Mouse (Mus musculus) hindbrain, embryonic 12.5 days (tissue): ENCODE results near the gene Gpr18. TPM values are rescaled to one million over a fixed set of nuclear protein-coding genes. Genes with fewer than 3 reads are reported as not detected.
A peak's percentile ranks its signal among the peaks of the same experiment; 100 is the strongest.

Experiments used
- ATAC-seq: fragments of 200-750 bp; cut with Nextera tagmentation; 2 replicates; pipeline ENCODE4 v1.8.0; 2017; ENCODE audit warnings: moderate TSS enrichment; ENCODE audit not compliant: low FRiP score
- H3K27ac ChIP-seq: fragments of 300-500 bp; sonication (generic); 2 replicates; pipeline ENCODE4 v1.5.1; 2016; ENCODE audit warnings: mild to moderate bottlenecking
- H3K27me3 ChIP-seq: fragments of 300-500 bp; sonication (generic); 2 replicates; pipeline ENCODE4 v1.6.1; 2016; ENCODE audit warnings: mild to moderate bottlenecking
- H3K36me3 ChIP-seq: fragments of 300-500 bp; sonication (generic); 2 replicates; pipeline ENCODE4 v1.6.1; 2016; ENCODE audit warnings: mild to moderate bottlenecking
- H3K4me1 ChIP-seq: fragments of 300-500 bp; sonication (generic); 2 replicates; pipeline ENCODE4 v1.6.1; 2016
- H3K4me2 ChIP-seq: fragments of 300-500 bp; sonication (generic); replicated peaks from 2 replicates; pipeline ENCODE4 v1.6.1; 2016; ENCODE audit warnings: mild to moderate bottlenecking
- H3K4me3 ChIP-seq: fragments of 300-500 bp; sonication (generic); 2 replicates; pipeline ENCODE4 v1.5.1; 2016; ENCODE audit warnings: mild to moderate bottlenecking
- H3K9ac ChIP-seq: fragments of 300-500 bp; sonication (generic); 2 replicates; pipeline ENCODE4 v1.6.1; 2016; ENCODE audit warnings: mild to moderate bottlenecking, moderate library complexity
- H3K9me3 ChIP-seq: fragments of 300-500 bp; sonication (generic); replicated peaks from 2 replicates; pipeline ENCODE4 v1.6.1; 2016; ENCODE audit warnings: mild to moderate bottlenecking
- whole genome bisulfite sequencing: fragments of 180-500 bp; shearing (Covaris S2); methylation state at CpG from one replicate; pipeline ENCODE4 v1.1.7; 2016; 5-methylcytosine and 5-hydroxymethylcytosine counted together
- polyA plus RNA-seq: library from polyadenylated mRNA; unstranded; fragments of >200 nt; fragmentation: Nextera tagmentation; extraction: Ambion mirVana; gene quantifications from 2 replicates; pipeline ENCODE4 v1.2.1, GENCODE M21; 2016

Gpr18 gene
- polyA plus RNA-seq, 1 experiment from 2014 or later: not detected

DNA sequence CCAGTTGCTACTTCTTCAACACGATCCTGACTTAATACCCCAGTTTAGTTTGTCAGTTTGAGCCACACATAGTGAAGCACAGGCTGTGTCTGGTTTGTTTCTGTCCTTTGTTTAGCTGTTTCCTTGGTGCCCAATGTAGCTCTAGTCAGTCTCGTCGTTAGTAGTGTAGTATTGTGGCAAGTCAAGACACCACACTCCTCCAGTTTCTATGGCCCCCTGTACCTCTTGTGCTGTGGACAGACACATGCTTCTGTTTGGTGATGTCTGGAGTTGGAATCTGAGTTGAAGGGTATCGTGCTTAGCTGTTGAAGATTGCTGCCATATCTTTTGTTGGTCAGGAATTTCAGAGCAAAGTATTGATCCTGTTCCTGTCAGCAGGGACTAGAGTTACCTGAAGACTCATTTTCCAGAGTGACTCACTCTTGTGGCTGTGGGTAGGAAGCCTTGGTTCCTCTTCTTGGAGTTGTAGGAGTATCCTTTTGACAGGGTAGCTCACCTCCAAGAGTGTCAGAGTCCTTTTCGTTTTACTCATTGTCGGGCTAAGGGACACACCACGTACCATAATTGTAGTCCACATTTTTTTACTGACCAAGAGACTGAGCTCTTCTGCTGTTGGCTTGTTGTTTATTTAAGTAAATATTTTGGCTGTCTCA, 15.3 kb upstream of the Gpr18 start:
- no peak overlapping the region for H3K9ac ChIP-seq
- 89% methylated on average over 7 of the region's 7 CpGs for WGBS
- peaks cover 12% of the 10 kb centered on the region for H3K36me3 ChIP-seq
- ATAC-seq: no peak
- H3K4me1 ChIP-seq: peaks cover 5% of the 10 kb centered on the region; the same call in 1 of the 2 replicates
- H3K4me3 ChIP-seq: no peak overlapping the region
- no peak overlapping the region for H3K27ac ChIP-seq
- H3K27me3 ChIP-seq: no peaks in the 10 kb centered on the region
- no peak overlapping the region for H3K4me2 ChIP-seq
- H3K9me3 ChIP-seq: peaks cover 9% of the 10 kb centered on the region; the same call in 1 of the 2 replicates

DNA sequence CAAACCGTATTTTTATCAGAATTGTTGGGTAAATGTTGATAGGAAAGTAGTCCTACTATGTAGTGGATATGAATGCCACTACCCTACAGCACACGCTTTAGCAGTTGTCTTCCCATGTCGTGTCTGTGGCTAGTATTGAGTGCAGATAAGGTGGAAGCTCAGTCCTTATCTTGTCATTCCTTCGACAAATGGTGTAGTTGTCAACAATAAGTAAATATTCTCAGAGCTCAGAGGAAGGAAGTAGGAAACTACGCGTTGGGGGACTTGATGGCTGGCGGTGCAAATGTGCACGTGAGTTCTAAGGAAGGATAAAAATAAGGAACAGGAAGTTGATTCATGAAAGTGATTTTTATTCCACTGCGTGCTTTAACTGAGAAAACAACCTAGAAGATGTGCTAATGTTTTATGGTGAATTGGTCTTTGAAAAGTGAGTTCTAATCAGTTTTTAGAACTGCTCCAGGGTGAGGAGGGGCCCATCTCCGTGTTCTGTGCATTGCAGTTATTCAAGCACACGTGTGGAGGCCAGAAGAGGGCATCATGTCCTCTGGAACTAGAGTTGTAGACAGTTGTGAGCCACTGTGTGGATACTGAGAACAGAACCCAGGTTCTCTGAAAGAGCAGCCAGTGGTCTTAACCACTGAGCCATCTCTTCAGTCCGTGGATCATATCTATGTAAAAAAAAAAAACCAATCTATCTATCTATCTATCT, 13.8 kb upstream of the Gpr18 start:
- ATAC-seq: no peak
- Histone ChIP-seq H3K9me3 (no peaks in the 10 kb centered on the region), H3K27ac (no peak overlapping the region), H3K9ac (no peak overlapping the region), H3K4me3 (no peak overlapping the region), H3K27me3 (no peaks in the 10 kb centered on the region), H3K4me2 (no peak overlapping the region), H3K4me1 (peaks cover 5% of the 10 kb centered on the region; the same call in 1 of the 2 replicates), H3K36me3 (peaks cover 8% of the 10 kb centered on the region)
- 90% methylated on average over 12 of the region's 12 CpGs for WGBS

DNA sequence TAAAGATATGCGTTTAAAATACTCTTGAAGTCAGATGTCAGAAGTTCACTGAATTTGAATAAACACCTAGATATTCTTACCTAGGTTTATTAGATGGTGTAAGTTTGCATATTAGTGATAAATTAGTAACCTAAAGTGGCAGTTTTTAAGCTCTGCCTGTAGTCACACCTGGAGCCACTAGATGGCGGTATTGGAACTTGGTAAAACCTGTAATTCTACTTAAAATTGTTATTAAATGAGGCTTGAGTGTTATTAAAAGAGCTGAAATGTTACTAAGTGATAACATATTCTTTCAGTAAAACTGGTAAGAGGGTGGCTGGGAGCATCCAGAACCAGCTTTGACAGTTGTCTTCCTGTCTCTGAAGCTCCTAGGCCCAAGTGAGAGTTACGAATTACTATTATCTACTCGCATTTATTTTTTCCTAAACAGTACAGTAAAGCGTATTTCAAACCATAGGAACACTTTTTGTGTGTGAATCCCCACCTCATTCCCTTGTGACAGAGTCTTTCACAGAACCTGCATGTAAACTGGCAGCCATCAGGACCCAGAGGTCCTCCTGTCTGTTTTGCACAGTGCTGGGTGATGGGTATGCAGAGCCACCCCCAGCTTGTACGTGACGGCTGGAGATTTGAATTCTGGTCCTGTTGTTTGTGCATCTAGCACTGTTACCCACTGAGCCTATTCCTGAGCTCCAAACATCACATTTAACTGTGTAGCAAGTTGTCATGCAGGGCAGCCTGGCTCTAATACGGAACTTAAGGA, 13.0 kb upstream of the Gpr18 start:
- Histone ChIP-seq H3K27ac (no peak overlapping the region), H3K27me3 (no peaks in the 10 kb centered on the region), H3K4me1 (peaks cover 5% of the 10 kb centered on the region; the same call in 1 of the 2 replicates), H3K9ac (no peak overlapping the region), H3K36me3 (no peaks in the 10 kb centered on the region), H3K4me2 (no peak overlapping the region), H3K4me3 (no peak overlapping the region), H3K9me3 (no peaks in the 10 kb centered on the region)
- ATAC-seq: no peak
- 66% methylated on average over 8 of the region's 8 CpGs for WGBS

DNA sequence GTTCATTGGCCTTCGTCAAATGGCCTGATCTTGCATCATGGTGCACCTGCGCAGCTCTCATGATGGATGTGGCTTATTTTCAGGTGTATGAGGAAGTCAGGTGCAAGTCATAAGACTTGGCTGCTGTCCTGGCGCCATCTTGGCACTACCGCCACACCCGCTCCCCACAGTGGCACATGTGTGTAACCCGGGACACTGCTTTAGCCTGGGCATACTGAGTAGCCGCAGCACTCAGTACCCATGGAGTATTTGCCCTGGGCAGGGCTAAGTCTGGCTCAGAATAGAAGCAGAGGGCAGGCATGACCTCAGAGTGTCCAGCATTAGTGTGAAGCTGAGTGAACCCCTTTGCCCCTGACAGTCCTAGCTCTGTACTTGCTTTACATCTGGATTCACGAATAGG, 11.9 kb upstream of the Gpr18 start:
- Histone ChIP-seq H3K27ac (no peak overlapping the region), H3K36me3 (no peaks in the 10 kb centered on the region), H3K9me3 (no peaks in the 10 kb centered on the region), H3K9ac (no peak overlapping the region), H3K4me1 (peaks cover 5% of the 10 kb centered on the region; the same call in 1 of the 2 replicates), H3K4me2 (no peak overlapping the region), H3K27me3 (no peaks in the 10 kb centered on the region), H3K4me3 (no peak overlapping the region)
- WGBS: 91% methylated on average over 8 of the region's 8 CpGs
- no peak for ATAC-seq

DNA sequence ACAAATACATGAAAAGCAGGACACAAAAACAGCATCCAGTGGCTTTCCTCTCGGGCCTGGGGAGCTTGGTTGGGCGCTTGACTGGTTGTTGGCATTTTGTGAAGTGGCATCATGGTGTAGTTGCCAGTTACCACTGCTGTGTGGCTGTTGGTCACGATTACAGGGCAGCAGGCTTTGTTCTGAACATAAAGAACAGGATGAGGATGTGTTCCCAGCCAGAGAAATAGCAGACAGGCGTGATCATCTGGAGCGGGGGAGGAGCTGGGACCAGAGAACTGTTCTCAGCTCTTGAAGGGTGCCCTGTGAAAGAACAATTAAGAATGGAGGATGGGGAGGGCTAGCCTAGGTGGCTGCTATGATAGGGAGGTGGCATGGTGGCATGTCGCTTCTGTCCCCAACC, 11.3 kb upstream of the Gpr18 start:
- H3K4me1 ChIP-seq: peaks cover 4% of the 10 kb centered on the region; the same call in 1 of the 2 replicates
- no peak overlapping the region for H3K9ac ChIP-seq
- ATAC-seq: no peak
- no peaks in the 10 kb centered on the region for H3K9me3 ChIP-seq
- no peaks in the 10 kb centered on the region for H3K36me3 ChIP-seq
- H3K27ac ChIP-seq: no peak overlapping the region
- 84% methylated on average over 6 of the region's 6 CpGs for WGBS
- no peak overlapping the region for H3K4me2 ChIP-seq
- H3K27me3 ChIP-seq: no peaks in the 10 kb centered on the region
- no peak overlapping the region for H3K4me3 ChIP-seq

DNA sequence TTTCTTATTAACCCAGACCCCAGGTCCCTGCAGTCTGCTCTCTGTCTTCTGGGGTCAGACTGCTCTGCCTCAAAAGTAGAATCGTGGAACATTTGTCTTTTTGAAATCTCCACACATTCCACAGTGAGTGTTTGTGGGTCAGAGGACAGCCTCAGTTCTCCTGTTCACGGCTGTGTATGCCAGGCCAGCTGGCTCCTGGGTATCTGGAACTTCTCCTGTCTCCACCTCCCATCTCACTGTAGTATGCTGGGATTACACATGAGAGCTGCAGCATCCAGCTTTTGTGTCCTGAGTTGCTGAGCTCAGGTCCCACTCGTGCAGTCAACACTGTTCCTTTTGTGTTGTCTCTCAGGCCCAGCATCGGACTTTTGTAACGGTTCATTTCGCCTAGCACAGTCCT, 9.3 kb upstream of the Gpr18 start:
- H3K9me3 ChIP-seq: no peaks in the 10 kb centered on the region
- H3K4me2 ChIP-seq: no peak overlapping the region
- no peak overlapping the region for H3K27ac ChIP-seq
- H3K27me3 ChIP-seq: no peaks in the 10 kb centered on the region
- no peak overlapping the region for H3K9ac ChIP-seq
- no peak for ATAC-seq
- 84% methylated on average over 6 of the region's 6 CpGs for WGBS
- no peak overlapping the region for H3K4me3 ChIP-seq
- H3K36me3 ChIP-seq: 0 out of 2 replicates have a peak, but pooled peaks cover 5% of the 10 kb centered on the region
- no peaks in the 10 kb centered on the region for H3K4me1 ChIP-seq

DNA sequence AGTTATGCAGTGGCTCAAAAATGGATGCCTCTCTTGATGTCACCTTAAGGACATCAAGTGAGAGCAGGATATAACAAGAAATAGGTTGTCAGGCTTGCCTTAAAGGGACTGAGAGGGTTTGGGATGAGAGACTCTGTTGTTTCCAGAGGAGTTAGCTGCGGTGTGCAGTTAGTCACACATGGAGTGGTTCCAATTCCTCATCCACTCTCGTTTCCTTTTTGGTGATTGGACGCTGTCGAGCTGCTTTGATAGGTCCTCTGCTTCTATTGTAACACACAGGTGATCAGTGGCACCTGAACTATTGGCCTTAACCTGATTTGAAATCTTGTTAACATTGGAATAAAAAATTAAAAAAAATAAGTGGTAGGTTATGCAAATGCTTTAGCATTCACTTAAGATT, 7.2 kb upstream of the Gpr18 start:
- Histone ChIP-seq H3K4me3 (no peak overlapping the region), H3K9me3 (no peaks in the 10 kb centered on the region), H3K4me2 (no peak overlapping the region), H3K27ac (no peak overlapping the region), H3K9ac (no peak overlapping the region), H3K4me1 (no peaks in the 10 kb centered on the region), H3K27me3 (no peaks in the 10 kb centered on the region), H3K36me3 (0 out of 2 replicates have a peak, but pooled peaks cover 6% of the 10 kb centered on the region)
- no peak for ATAC-seq
- whole genome bisulfite sequencing: 84% methylated on average over 4 of the region's 4 CpGs

DNA sequence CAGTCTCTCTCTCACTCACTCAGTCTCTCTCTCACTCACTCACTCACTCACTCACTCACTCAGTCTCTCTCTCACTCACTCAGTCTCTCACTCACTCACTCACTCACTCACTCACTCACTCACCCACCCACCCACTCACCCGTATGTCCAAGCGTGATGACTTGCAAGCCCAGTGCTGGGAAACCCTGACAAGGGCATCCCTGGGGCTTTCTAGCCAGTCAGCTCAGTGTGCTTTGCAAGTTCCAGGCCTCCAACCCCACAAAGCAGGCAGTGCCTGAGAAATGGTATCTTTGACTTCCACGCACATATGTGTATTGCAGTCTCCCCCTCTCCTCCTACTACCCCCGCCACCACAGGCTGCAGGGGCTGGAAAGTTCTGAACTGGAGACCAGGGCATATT, 6.4 kb upstream of the Gpr18 start:
- no peak for ATAC-seq
- Histone ChIP-seq H3K9ac (no peak overlapping the region), H3K9me3 (no peaks in the 10 kb centered on the region), H3K4me2 (no peak overlapping the region), H3K36me3 (peaks cover 13% of the 10 kb centered on the region; the same call in 1 of the 2 replicates), H3K4me1 (no peaks in the 10 kb centered on the region), H3K4me3 (no peak overlapping the region), H3K27ac (no peak overlapping the region), H3K27me3 (no peaks in the 10 kb centered on the region)
- WGBS: 98% methylated on average over 4 of the region's 4 CpGs

DNA sequence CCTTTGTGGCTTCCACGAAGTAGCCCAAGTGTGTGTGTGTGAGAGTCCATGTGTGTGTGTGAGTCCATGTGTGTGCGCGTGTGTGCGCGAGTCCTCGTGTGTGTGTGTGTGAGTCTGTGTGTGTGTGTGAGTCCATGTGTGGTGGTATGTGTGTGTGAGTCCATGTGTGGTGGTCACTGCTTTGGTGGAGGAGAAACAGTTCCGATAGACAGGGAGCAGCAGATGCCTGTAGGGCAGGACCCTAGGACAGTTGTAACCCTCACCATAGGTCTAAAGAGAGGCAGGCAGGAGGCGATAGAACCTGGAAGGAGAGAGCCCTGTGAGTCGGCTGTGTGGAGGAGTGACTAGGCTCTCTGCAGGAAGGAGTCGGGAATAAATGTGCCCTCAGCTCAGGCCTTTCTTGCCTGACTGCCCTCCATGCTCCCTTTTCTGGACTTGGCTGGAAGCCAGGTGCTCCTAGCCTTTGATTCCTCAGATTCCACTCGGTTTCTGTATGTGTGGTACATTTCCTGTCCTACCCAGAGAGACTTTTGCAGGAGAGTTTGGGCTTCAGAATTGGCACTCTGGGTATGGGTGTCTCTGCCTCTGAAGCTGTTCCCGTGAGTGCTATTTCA, 5.0 kb upstream of the Gpr18 start:
- no peaks in the 10 kb centered on the region for H3K27me3 ChIP-seq
- no peak for ATAC-seq
- H3K27ac ChIP-seq: peak overlapping the region; percentile 30; the same call in 1 of the 2 replicates
- no peak overlapping the region for H3K9ac ChIP-seq
- no peaks in the 10 kb centered on the region for H3K4me1 ChIP-seq
- H3K36me3 ChIP-seq: peaks cover 23% of the 10 kb centered on the region
- H3K4me2 ChIP-seq: no peak overlapping the region
- 79% methylated on average over 12 of the region's 12 CpGs for WGBS
- H3K4me3 ChIP-seq: no peak overlapping the region
- H3K9me3 ChIP-seq: no peaks in the 10 kb centered on the region

DNA sequence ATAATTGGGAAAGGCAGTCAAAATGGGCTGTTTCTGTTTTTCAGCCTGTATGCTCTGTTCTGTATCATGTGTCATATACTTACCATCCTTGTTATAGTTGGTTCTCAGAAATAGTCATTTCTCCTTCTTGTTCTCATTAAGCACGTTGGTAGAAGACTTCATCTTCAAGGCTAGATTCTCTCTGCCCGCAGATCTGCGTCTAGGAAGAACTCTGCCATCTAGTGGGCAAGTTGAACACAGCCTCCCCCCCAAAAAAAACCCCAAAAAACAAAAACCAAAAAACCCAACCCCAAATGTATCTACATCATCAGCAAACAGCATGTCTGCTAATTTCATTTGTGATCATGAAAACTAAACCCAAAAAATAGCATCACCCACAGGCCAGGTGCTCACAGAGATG, 4.2 kb upstream of the Gpr18 start:
- no peaks in the 10 kb centered on the region for H3K27me3 ChIP-seq
- peaks cover 24% of the 10 kb centered on the region for H3K36me3 ChIP-seq
- no peak overlapping the region for H3K4me3 ChIP-seq
- H3K4me1 ChIP-seq: no peaks in the 10 kb centered on the region
- no peaks in the 10 kb centered on the region for H3K9me3 ChIP-seq
- H3K4me2 ChIP-seq: no peak overlapping the region
- no peak overlapping the region for H3K27ac ChIP-seq
- ATAC-seq: no peak
- WGBS: 43% methylated on average over 3 of the region's 3 CpGs
- no peak overlapping the region for H3K9ac ChIP-seq

DNA sequence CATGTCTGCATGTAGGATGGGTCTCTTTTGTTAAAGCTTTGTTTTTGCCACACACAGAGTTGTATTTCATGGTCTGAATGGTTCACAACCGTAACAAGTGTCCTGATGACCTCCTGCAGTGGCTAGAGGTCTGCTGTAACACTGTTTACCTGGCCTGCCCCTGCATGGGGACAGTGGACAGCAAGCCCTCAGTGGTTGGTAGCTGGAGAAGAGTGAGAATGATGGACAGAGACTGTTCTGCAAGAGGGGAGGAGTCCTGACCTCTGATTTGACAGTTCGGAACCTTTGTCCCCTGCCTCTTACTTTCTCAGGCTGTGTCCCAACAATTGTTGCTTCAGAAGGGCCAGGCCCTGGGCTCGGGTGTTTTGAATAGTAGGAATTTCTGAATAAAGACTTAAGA, 2.7 kb upstream of the Gpr18 start:
- Histone ChIP-seq H3K4me1 (no peaks in the 10 kb centered on the region), H3K9ac (no peak overlapping the region), H3K36me3 (peaks cover 24% of the 10 kb centered on the region), H3K9me3 (no peaks in the 10 kb centered on the region), H3K4me3 (no peak overlapping the region), H3K4me2 (no peak overlapping the region), H3K27me3 (no peaks in the 10 kb centered on the region), H3K27ac (no peak overlapping the region)
- no peak for ATAC-seq
- 57% methylated on average over 3 of the region's 3 CpGs for WGBS
